Mouse (Mus musculus): ENCODE measurements at regions not wholly inside any gene's neighbourhood (a gene's known extent, or its start where the extent isn't known, plus 50 kb on each side); places are given as distances from the start of the nearest gene placed in this dataset.
A peak's percentile ranks its signal among the peaks of the same experiment; 100 is the strongest.

GRCm38 (mm10) chr3:115580131-115580932 lies 134.5 kb downstream of the S1pr1 start:
- DNase-seq (ENCODE audit: low spot score) (peak; percentile 64), ATAC-seq (ENCODE audit: low FRiP score, low read depth) (peak; percentile 56; the same call in 1 of the 2 replicates)
- H3K27me3 ChIP-seq (ENCODE audit: control insufficient read depth, insufficient read depth, low read length): no peaks in the 10 kb centered on the region
- 25% methylated on average over 4 of the region's 4 CpGs for WGBS
- no peaks in the 10 kb centered on the region for H3K36me3 ChIP-seq (ENCODE audit: control insufficient read depth, insufficient read depth, low read length)
- no peaks in the 10 kb centered on the region for H3K9me3 ChIP-seq (ENCODE audit: control insufficient read depth, low read length)
- no peak overlapping the region for H3K4me3 ChIP-seq (replicated peaks; ENCODE audit: low read length)
- H3K4me1 ChIP-seq (ENCODE audit: control insufficient read depth, insufficient read depth, low read length): peaks cover 8% of the 10 kb centered on the region
- H3K27ac ChIP-seq (replicated peaks; ENCODE audit: low read depth, low read length): peak overlapping the region; percentile 26; the same call in 1 of the 2 replicates
- no peak overlapping the region for H3K4me2 ChIP-seq (replicated peaks; ENCODE audit: low read depth, low read length, severe bottlenecking)
- H3K9ac ChIP-seq (ENCODE audit: low read depth, low read length, severe bottlenecking): no peak overlapping the region
- TF ChIP-seq POLR2A (IDR thresholded peaks at IDR 0.05; ENCODE audit: borderline replicate concordance, extremely low read depth, insufficient read depth, insufficient read length): no peak

- H3K27ac ChIP-seq (replicated peaks; ENCODE audit: low read depth, low read length): no peak overlapping the region
Observed at GRCm38 (mm10) chr3:115575371-115575770, 139.5 kb downstream of the S1pr1 start.

GRCm38 (mm10) chr3:115562735-115563134 lies 152.1 kb downstream of the S1pr1 start:
- DNase-seq (ENCODE audit: low spot score) (no peak), ATAC-seq (ENCODE audit: low FRiP score, low read depth) (no peak)
- Histone ChIP-seq H3K9me3 (ENCODE audit: control insufficient read depth, low read length) (no peaks in the 10 kb centered on the region), H3K4me2 (replicated peaks; ENCODE audit: low read depth, low read length, severe bottlenecking) (no peak overlapping the region), H3K27ac (replicated peaks; ENCODE audit: low read depth, low read length) (no peak overlapping the region), H3K36me3 (ENCODE audit: control insufficient read depth, insufficient read depth, low read length) (no peaks in the 10 kb centered on the region), H3K9ac (ENCODE audit: low read depth, low read length, severe bottlenecking) (no peak overlapping the region), H3K4me3 (replicated peaks; ENCODE audit: low read length) (no peak overlapping the region), H3K4me1 (ENCODE audit: control insufficient read depth, insufficient read depth, low read length) (no peaks in the 10 kb centered on the region), H3K27me3 (ENCODE audit: control insufficient read depth, insufficient read depth, low read length) (no peaks in the 10 kb centered on the region)
- no peak for TF ChIP-seq POLR2A (IDR thresholded peaks at IDR 0.05; ENCODE audit: borderline replicate concordance, extremely low read depth, insufficient read depth, insufficient read length)
- WGBS: 86% methylated on average over 7 of the region's 7 CpGs

More at GRCm38 (mm10) chr3:115575371-115575770, 139.5 kb downstream of the S1pr1 start:
- H3K9ac ChIP-seq (ENCODE audit: low read depth, low read length, severe bottlenecking): no peak overlapping the region
- H3K4me3 ChIP-seq (replicated peaks; ENCODE audit: low read length): no peak overlapping the region
- no peaks in the 10 kb centered on the region for H3K36me3 ChIP-seq (ENCODE audit: control insufficient read depth, insufficient read depth, low read length)
- H3K9me3 ChIP-seq (ENCODE audit: control insufficient read depth, low read length): no peaks in the 10 kb centered on the region
- H3K4me1 ChIP-seq (ENCODE audit: control insufficient read depth, insufficient read depth, low read length): peaks cover 7% of the 10 kb centered on the region
- WGBS: 90% methylated on average over 2 of the region's 2 CpGs
- no peak overlapping the region for H3K4me2 ChIP-seq (replicated peaks; ENCODE audit: low read depth, low read length, severe bottlenecking)
- ATAC-seq (ENCODE audit: low FRiP score, low read depth) (no peak), DNase-seq (ENCODE audit: low spot score) (no peak)
- no peaks in the 10 kb centered on the region for H3K27me3 ChIP-seq (ENCODE audit: control insufficient read depth, insufficient read depth, low read length)
- no peak for TF ChIP-seq POLR2A (IDR thresholded peaks at IDR 0.05; ENCODE audit: borderline replicate concordance, extremely low read depth, insufficient read depth, insufficient read length)

GRCm38 (mm10) chr3:115554809-115555708 lies 159.8 kb downstream of the S1pr1 start:
- Histone ChIP-seq H3K9ac (ENCODE audit: low read depth, low read length, severe bottlenecking) (no peak overlapping the region), H3K4me3 (replicated peaks; ENCODE audit: low read length) (no peak overlapping the region), H3K4me2 (replicated peaks; ENCODE audit: low read depth, low read length, severe bottlenecking) (0 out of 2 replicates have a peak overlapping the region, but pooled peaks have one; percentile 32), H3K36me3 (ENCODE audit: control insufficient read depth, insufficient read depth, low read length) (no peaks in the 10 kb centered on the region), H3K4me1 (ENCODE audit: control insufficient read depth, insufficient read depth, low read length) (0 out of 2 replicates have a peak, but pooled peaks cover 7% of the 10 kb centered on the region), H3K27ac (replicated peaks; ENCODE audit: low read depth, low read length) (no peak overlapping the region), H3K9me3 (ENCODE audit: control insufficient read depth, low read length) (no peaks in the 10 kb centered on the region), H3K27me3 (ENCODE audit: control insufficient read depth, insufficient read depth, low read length) (no peaks in the 10 kb centered on the region)
- DNase-seq (ENCODE audit: low spot score): peak; percentile 5
- ATAC-seq (ENCODE audit: low FRiP score, low read depth): peak; percentile 42
- TF ChIP-seq POLR2A (IDR thresholded peaks at IDR 0.05; ENCODE audit: borderline replicate concordance, extremely low read depth, insufficient read depth, insufficient read length): no peak
- 44% methylated on average over 10 of the region's 10 CpGs for WGBS

GRCm38 (mm10) chr3:115553848-115554515 lies 160.9 kb downstream of the S1pr1 start:
- peak; percentile 76 for DNase-seq (ENCODE audit: low spot score)
- peak; percentile 79 for ATAC-seq (ENCODE audit: low FRiP score, low read depth)
- Histone ChIP-seq H3K9ac (ENCODE audit: low read depth, low read length, severe bottlenecking) (no peak overlapping the region), H3K27me3 (ENCODE audit: control insufficient read depth, insufficient read depth, low read length) (no peaks in the 10 kb centered on the region), H3K4me1 (ENCODE audit: control insufficient read depth, insufficient read depth, low read length) (0 out of 2 replicates have a peak, but pooled peaks cover 7% of the 10 kb centered on the region), H3K4me3 (replicated peaks; ENCODE audit: low read length) (no peak overlapping the region), H3K27ac (replicated peaks; ENCODE audit: low read depth, low read length) (no peak overlapping the region), H3K9me3 (ENCODE audit: control insufficient read depth, low read length) (no peaks in the 10 kb centered on the region), H3K4me2 (replicated peaks; ENCODE audit: low read depth, low read length, severe bottlenecking) (peak overlapping the region; percentile 32), H3K36me3 (ENCODE audit: control insufficient read depth, insufficient read depth, low read length) (no peaks in the 10 kb centered on the region)
- TF ChIP-seq POLR2A (IDR thresholded peaks at IDR 0.05; ENCODE audit: borderline replicate concordance, extremely low read depth, insufficient read depth, insufficient read length): no peak
- whole genome bisulfite sequencing: 12% methylated on average over 10 of the region's 10 CpGs

Measured in limb, embryonic 14.5 days (tissue).